Mouse (Mus musculus) hindbrain, postnatal 0 days (tissue): ENCODE results near the gene Calhm5. TPM values are rescaled to one million over a fixed set of nuclear protein-coding genes. Genes with fewer than 3 reads are reported as not detected.
A peak's percentile ranks its signal among the peaks of the same experiment; 100 is the strongest.

Experiments used
- ATAC-seq: fragments of 200-750 bp; cut with Nextera tagmentation; 2 replicates; pipeline ENCODE4 v1.8.0; 2017; ENCODE audit warnings: mild to moderate bottlenecking, moderate TSS enrichment, moderate library complexity
- DNase-seq: peaks from one replicate; pipeline ENCODE4 v3.0.0-alpha.2; 2015; ENCODE audit warnings: low spot score
- H3K27ac ChIP-seq: fragments of 300-500 bp; sonication (generic); 2 replicates; pipeline ENCODE4 v1.5.1; 2014; ENCODE audit warnings: mild to moderate bottlenecking
- H3K27me3 ChIP-seq: fragments of 300-500 bp; sonication (generic); 2 replicates; pipeline ENCODE4 v1.6.1; 2014; ENCODE audit warnings: low read length, mixed read lengths; ENCODE audit not compliant: insufficient read depth
- H3K36me3 ChIP-seq: fragments of 300-500 bp; sonication (generic); 2 replicates; pipeline ENCODE4 v1.6.1; 2014; ENCODE audit warnings: low read length, mixed read lengths; ENCODE audit not compliant: insufficient read depth
- H3K4me1 ChIP-seq: fragments of 300-500 bp; sonication (generic); 2 replicates; pipeline ENCODE4 v1.6.1; 2014; ENCODE audit warnings: antibody characterized with exemption, low read length, mixed read lengths; ENCODE audit not compliant: insufficient read depth
- H3K4me2 ChIP-seq: fragments of 300-500 bp; sonication (generic); 2 replicates; pipeline ENCODE4 v1.6.1; 2014; ENCODE audit warnings: low read depth, mild to moderate bottlenecking, low read length, moderate library complexity, mixed read lengths
- H3K4me3 ChIP-seq: fragments of 300-500 bp; sonication (generic); 2 replicates; pipeline ENCODE4 v1.5.1; 2014; ENCODE audit warnings: low read length
- H3K9ac ChIP-seq: fragments of 300-500 bp; sonication (generic); replicated peaks from 2 replicates; pipeline ENCODE4 v1.6.1; 2014; ENCODE audit warnings: mild to moderate bottlenecking, low read length, moderate library complexity, mixed read lengths
- H3K9me3 ChIP-seq: fragments of 300-500 bp; sonication (generic); 2 replicates; pipeline ENCODE4 v1.6.1; 2016; ENCODE audit warnings: low read length, mixed read lengths
- CTCF ChIP-seq: IDR thresholded peaks from 2 replicates; pipeline ENCODE4 v1.5.1; 2016; ENCODE audit warnings: antibody characterized with exemption, control low read depth, low read depth
- WGBS: fragments of 180-500 bp; shearing (Covaris S2); extraction: QIAGEN DNeasy Blood & Tissue Kit; methylation state at CpG from one replicate; pipeline ENCODE4 v1.1.7; 2014; 5-methylcytosine and 5-hydroxymethylcytosine counted together
- polyA plus RNA-seq: library from polyadenylated mRNA; unstranded; fragments of >200 nt; fragmentation: Nextera tagmentation; extraction: Ambion mirVana; gene quantifications from 2 replicates; pipeline ENCODE4 v1.2.1, GENCODE M21; 2015
- total RNA-seq: library from RNA; depleted of rRNA; stranded (reverse); fragments of >200 nt; gene quantifications from 2 replicates; pipeline ENCODE4 v1.2.3, GENCODE M21; 2014; rRNA removed

The Calhm5 gene
- total RNA-seq, result 0.72 and 0.94 TPM in 2 replicates
- polyA plus RNA-seq, result 0.72 and 0.79 TPM in 2 replicates

GRCm38 (mm10) chr10:34096418-34096883, at the start of gene Calhm5:
TSS of gene Calhm5 (minus strand) at chr10:34096519.
- ATAC-seq (peak; percentile 88), DNase-seq (peak; percentile 66)
- Histone ChIP-seq H3K4me1 (peaks cover 3% of the 10 kb centered on the region; the same call in 1 of the 2 replicates), H3K9me3 (no peaks in the 10 kb centered on the region), H3K4me2 (peak within 1 kb of the TSS; percentile 55), H3K4me3 (peak within 1 kb of the TSS; percentile 27), H3K36me3 (no peaks in the 10 kb centered on the region), H3K9ac (0 out of 2 replicates have a peak within 1 kb of the TSS, but pooled peaks have one; percentile 28), H3K27me3 (no peaks in the 10 kb centered on the region), H3K27ac (peak within 1 kb of the TSS; percentile 22; the same call in 1 of the 2 replicates)
- peak; percentile 66 for TF ChIP-seq CTCF
- WGBS, result 19% methylated on average over 9 of the region's 9 CpGs

GRCm38 (mm10) chr10:34141693-34142092, 45.4 kb upstream of the Calhm5 start:
- H3K27ac ChIP-seq, result no peak overlapping the region
- 88% methylated on average over 2 of the region's 2 CpGs for WGBS
- no peak for DNase-seq
- no peaks in the 10 kb centered on the region for H3K4me1 ChIP-seq
- no peaks in the 10 kb centered on the region for H3K27me3 ChIP-seq
- no peak overlapping the region for H3K4me3 ChIP-seq
- no peaks in the 10 kb centered on the region for H3K36me3 ChIP-seq
- no peak for ATAC-seq
- H3K9ac ChIP-seq, result no peak overlapping the region
- no peak overlapping the region for H3K4me2 ChIP-seq
- TF ChIP-seq CTCF, result no peak
- no peaks in the 10 kb centered on the region for H3K9me3 ChIP-seq

- DNase-seq (no peak), ATAC-seq (no peak)
- no peak for TF ChIP-seq CTCF
- H3K4me1 ChIP-seq, result no peaks in the 10 kb centered on the region
- H3K4me2 ChIP-seq, result no peak overlapping the region
- H3K27me3 ChIP-seq, result no peaks in the 10 kb centered on the region
- no peak overlapping the region for H3K9ac ChIP-seq
- H3K36me3 ChIP-seq, result no peaks in the 10 kb centered on the region
- no peak overlapping the region for H3K4me3 ChIP-seq
- no peaks in the 10 kb centered on the region for H3K9me3 ChIP-seq
- 70% methylated on average over 4 of the region's 4 CpGs for WGBS
- no peak overlapping the region for H3K27ac ChIP-seq
Measured at GRCm38 (mm10) chr10:34139768-34140167, 43.4 kb upstream of the Calhm5 start.

- H3K9me3 ChIP-seq, result no peaks in the 10 kb centered on the region
- 61% methylated on average over 6 of the region's 6 CpGs for WGBS
- no peaks in the 10 kb centered on the region for H3K27me3 ChIP-seq
- no peak overlapping the region for H3K27ac ChIP-seq
- H3K4me1 ChIP-seq, result no peaks in the 10 kb centered on the region
- TF ChIP-seq CTCF, result no peak
- no peak overlapping the region for H3K9ac ChIP-seq
- no peaks in the 10 kb centered on the region for H3K36me3 ChIP-seq
- ATAC-seq (no peak), DNase-seq (no peak)
- no peak overlapping the region for H3K4me3 ChIP-seq
- no peak overlapping the region for H3K4me2 ChIP-seq
Measured at GRCm38 (mm10) chr10:34138027-34138426, 41.7 kb upstream of the Calhm5 start.

- 10% methylated on average over 6 of the region's 6 CpGs for WGBS
- DNase-seq, result no peak
Measured at GRCm38 (mm10) chr10:34136432-34136831, 40.1 kb upstream of the Calhm5 start.

GRCm38 (mm10) chr10:34131356-34131755, 35.0 kb upstream of the Calhm5 start:
- Histone ChIP-seq H3K4me3 (no peak overlapping the region), H3K27me3 (no peaks in the 10 kb centered on the region), H3K36me3 (no peaks in the 10 kb centered on the region), H3K9me3 (no peaks in the 10 kb centered on the region), H3K9ac (no peak overlapping the region), H3K4me1 (no peaks in the 10 kb centered on the region), H3K27ac (no peak overlapping the region), H3K4me2 (no peak overlapping the region)
- no peak for TF ChIP-seq CTCF
- DNase-seq (no peak), ATAC-seq (no peak)
- 82% methylated on average over 2 of the region's 2 CpGs for WGBS

More at GRCm38 (mm10) chr10:34136432-34136831, 40.1 kb upstream of the Calhm5 start:
- Histone ChIP-seq H3K4me2 (no peak overlapping the region), H3K4me1 (no peaks in the 10 kb centered on the region), H3K36me3 (no peaks in the 10 kb centered on the region), H3K9ac (no peak overlapping the region), H3K9me3 (no peaks in the 10 kb centered on the region), H3K27me3 (no peaks in the 10 kb centered on the region), H3K27ac (no peak overlapping the region), H3K4me3 (no peak overlapping the region)
- no peak for TF ChIP-seq CTCF
- ATAC-seq, result no peak

- Histone ChIP-seq H3K4me3 (no peak overlapping the region), H3K9me3 (no peaks in the 10 kb centered on the region), H3K4me1 (no peaks in the 10 kb centered on the region), H3K4me2 (no peak overlapping the region), H3K9ac (no peak overlapping the region), H3K27me3 (no peaks in the 10 kb centered on the region), H3K27ac (no peak overlapping the region), H3K36me3 (no peaks in the 10 kb centered on the region)
- no peak for ATAC-seq
- 76% methylated on average over 6 of the region's 6 CpGs for WGBS
- TF ChIP-seq CTCF, result no peak
- DNase-seq, result no peak
Measured at GRCm38 (mm10) chr10:34128391-34128790, 32.1 kb upstream of the Calhm5 start.
